Mouse (Mus musculus) MEL (cell line): ENCODE results near the gene Prkcg. TPM values are rescaled to one million over a fixed set of nuclear protein-coding genes. Genes with fewer than 3 reads are reported as not detected.

Experiments used
- DNase-seq: peaks from one replicate; pipeline ENCODE4 v3.0.0; 2011; ENCODE audit warnings: low read depth, low spot score
- H3K27ac ChIP-seq: 2 replicates; pipeline ENCODE4 v1.5.1; 2012; ENCODE audit warnings: low read depth, mild to moderate bottlenecking, control low read depth, low read length, moderate library complexity; ENCODE audit not compliant: control insufficient read depth
- H3K27me3 ChIP-seq, 2 experiments: fragments of 150-350 bp in 1 of 2; sonication (generic) in 1 of 2; 2 replicates each; pipeline ENCODE4 v1.6.1; 2012; ENCODE audit warnings: low read length in 2 of 2, mild to moderate bottlenecking in 2 of 2, improper control_type of control experiment in 1 of 2, moderate library complexity in 1 of 2; ENCODE audit not compliant: insufficient read depth in 2 of 2, control insufficient read depth in 1 of 2
- H3K36me3 ChIP-seq, 2 experiments: 2 replicates each; pipeline ENCODE4 v1.6.1; 2012 to 2014; ENCODE audit warnings: low read length in 2 of 2, improper control_type of control experiment in 1 of 2, inconsistent platforms in 1 of 2, mild to moderate bottlenecking in 1 of 2; ENCODE audit not compliant: insufficient read depth in 2 of 2, control insufficient read depth in 1 of 2
- H3K4me1 ChIP-seq, 2 experiments: fragments of 150-350 bp in 1 of 2; sonication (generic) in 1 of 2; 2 replicates each; pipeline ENCODE4 v1.6.1; 2012; ENCODE audit warnings: low read length in 2 of 2, improper control_type of control experiment in 1 of 2, mild to moderate bottlenecking in 1 of 2; ENCODE audit not compliant: insufficient read depth in 2 of 2, control insufficient read depth in 1 of 2
- H3K4me3 ChIP-seq, 2 experiments: fragments of 150-350 bp in 1 of 2; sonication (generic) in 1 of 2; 2 replicates each; pipeline ENCODE4 v1.5.1; 2012; ENCODE audit warnings: low read depth in 2 of 2, low read length in 2 of 2, mild to moderate bottlenecking in 2 of 2, moderate library complexity in 2 of 2, control low read depth in 1 of 2, improper control_type of control experiment in 1 of 2; ENCODE audit not compliant: control insufficient read depth in 1 of 2, insufficient read depth in 1 of 2
- H3K79me2 ChIP-seq: 2 replicates; pipeline ENCODE4 v1.6.1; 2012; ENCODE audit warnings: mild to moderate bottlenecking, low read length, moderate library complexity; ENCODE audit not compliant: control insufficient read depth, poor library complexity, insufficient read depth
- H3K9ac ChIP-seq: 2 replicates; pipeline ENCODE4 v1.6.1; 2012; ENCODE audit warnings: low read depth, mild to moderate bottlenecking, control low read depth, low read length, moderate library complexity; ENCODE audit not compliant: control insufficient read depth, poor library complexity, severe bottlenecking
- H3K9me3 ChIP-seq: fragments of 150-350 bp; sonication (generic); replicated peaks from 2 replicates; pipeline ENCODE4 v1.6.1; 2012; ENCODE audit warnings: mild to moderate bottlenecking, low read length, improper control_type of control experiment, moderate library complexity; ENCODE audit not compliant: insufficient read depth
- E2F4 ChIP-seq: IDR thresholded peaks from 2 replicates; pipeline ENCODE4 v1.6.1; 2011; ENCODE audit warnings: low read depth, low read length, improper control_type of control experiment, borderline replicate concordance
- EP300 ChIP-seq, 2 experiments: IDR thresholded peaks; 2 replicates each; pipeline ENCODE4 v1.6.1; 2011; ENCODE audit warnings: improper control_type of control experiment in 2 of 2, low read length in 2 of 2, low read depth in 1 of 2, mild to moderate bottlenecking in 1 of 2
- KAT2A ChIP-seq: conservative IDR thresholded peaks from 2 replicates; pipeline ENCODE4 v1.6.1; 2012; ENCODE audit warnings: low read depth, low read length, improper control_type of control experiment, inconsistent platforms
- MAFK ChIP-seq: IDR thresholded peaks from 2 replicates; pipeline ENCODE4 v1.6.1; 2011; ENCODE audit warnings: low read depth, mild to moderate bottlenecking, low read length, improper control_type of control experiment, borderline replicate concordance
- MAZ ChIP-seq: IDR thresholded peaks from 2 replicates; pipeline ENCODE4 v1.6.1; 2012; ENCODE audit warnings: low read depth, mild to moderate bottlenecking, inconsistent platforms, low read length, improper control_type of control experiment
- MEF2A ChIP-seq: IDR thresholded peaks from 2 replicates; pipeline ENCODE4 v1.6.1; 2014; ENCODE audit warnings: low read depth, mild to moderate bottlenecking, inconsistent platforms, low read length, improper control_type of control experiment; ENCODE audit not compliant: poor library complexity, insufficient replicate concordance, severe bottlenecking; ENCODE audit errors: extremely low read depth
- MXI1 ChIP-seq: IDR thresholded peaks from 2 replicates; pipeline ENCODE4 v1.6.1; 2011; ENCODE audit warnings: mild to moderate bottlenecking, low read depth, low read length, improper control_type of control experiment
- MYB ChIP-seq: IDR thresholded peaks from 2 replicates; pipeline ENCODE4 v1.6.1; 2011; ENCODE audit warnings: mild to moderate bottlenecking, low read depth, low read length, improper control_type of control experiment
- NRF1 ChIP-seq: IDR thresholded peaks from 2 replicates; pipeline ENCODE4 v1.6.1; 2014; ENCODE audit warnings: low read depth, mild to moderate bottlenecking, inconsistent platforms, low read length, improper control_type of control experiment, moderate library complexity; ENCODE audit not compliant: poor library complexity, insufficient read depth, severe bottlenecking
- POLR2A ChIP-seq, 2 experiments: IDR thresholded peaks; 2 replicates each; pipeline ENCODE4 v1.6.1; 2011 to 2012; ENCODE audit warnings: low read length in 2 of 2, mild to moderate bottlenecking in 2 of 2, control low read depth in 1 of 2, improper control_type of control experiment in 1 of 2, low read depth in 1 of 2, moderate library complexity in 1 of 2; ENCODE audit not compliant: control insufficient read depth in 1 of 2, insufficient read depth in 1 of 2, poor library complexity in 1 of 2
- POLR2AphosphoS2 ChIP-seq: IDR thresholded peaks from 2 replicates; pipeline ENCODE4 v1.6.1; 2011; ENCODE audit warnings: low read length, improper control_type of control experiment
- RAD21 ChIP-seq: IDR thresholded peaks from 2 replicates; pipeline ENCODE4 v1.6.1; 2011; ENCODE audit warnings: mild to moderate bottlenecking, low read depth, low read length, improper control_type of control experiment
- SIN3A ChIP-seq: IDR thresholded peaks from 2 replicates; pipeline ENCODE4 v1.6.1; 2012; ENCODE audit warnings: low read length, improper control_type of control experiment, inconsistent platforms
- TBP ChIP-seq: IDR thresholded peaks from 2 replicates; pipeline ENCODE4 v1.8.0; 2011; ENCODE audit warnings: low read depth, low read length, improper control_type of control experiment
- UBTF ChIP-seq: IDR thresholded peaks from 2 replicates; pipeline ENCODE4 v1.6.1; 2012; ENCODE audit warnings: low read depth, mild to moderate bottlenecking, inconsistent platforms, low read length, improper control_type of control experiment, moderate library complexity, borderline replicate concordance; ENCODE audit not compliant: insufficient read depth
- USF1 ChIP-seq: IDR thresholded peaks from 2 replicates; pipeline ENCODE4 v1.6.1; 2014; ENCODE audit warnings: low read depth, mild to moderate bottlenecking, inconsistent platforms, low read length, improper control_type of control experiment, moderate library complexity
- ZC3H11A ChIP-seq: IDR thresholded peaks from 2 replicates; pipeline ENCODE4 v1.6.1; 2012; ENCODE audit warnings: low read depth, mild to moderate bottlenecking, inconsistent platforms, low read length, improper control_type of control experiment
- ZKSCAN1 ChIP-seq: IDR thresholded peaks from 2 replicates; pipeline ENCODE4 v1.6.1; 2012; ENCODE audit warnings: low read depth, mild to moderate bottlenecking, inconsistent platforms, low read length, improper control_type of control experiment, moderate library complexity
- polyA plus RNA-seq, 2 experiments: library from polyadenylated mRNA; stranded (reverse) in 1 of 2; unstranded in 1 of 2; fragments of >175 nt in 1 of 2; fragments of >200 nt in 1 of 2; gene quantifications; 2 replicates each; pipeline versions ENCODE4 v1.2.1 to v1.2.4; 2012; ENCODE audit warnings: low replicate concordance in 2 of 2, low read depth in 1 of 2; ENCODE audit not compliant: insufficient read length in 2 of 2, insufficient read depth in 1 of 2, missing spikeins in 1 of 2
- total RNA-seq: library from RNA; depleted of rRNA; stranded (reverse); fragments of 300-350 nt; gene quantifications from 2 replicates; pipeline ENCODE4 v1.2.3, GENCODE M21; 2012

Gene Prkcg
- total and polyA plus RNA-seq, 3 experiments: 0.10 TPM; not detected in 2

DNA sequence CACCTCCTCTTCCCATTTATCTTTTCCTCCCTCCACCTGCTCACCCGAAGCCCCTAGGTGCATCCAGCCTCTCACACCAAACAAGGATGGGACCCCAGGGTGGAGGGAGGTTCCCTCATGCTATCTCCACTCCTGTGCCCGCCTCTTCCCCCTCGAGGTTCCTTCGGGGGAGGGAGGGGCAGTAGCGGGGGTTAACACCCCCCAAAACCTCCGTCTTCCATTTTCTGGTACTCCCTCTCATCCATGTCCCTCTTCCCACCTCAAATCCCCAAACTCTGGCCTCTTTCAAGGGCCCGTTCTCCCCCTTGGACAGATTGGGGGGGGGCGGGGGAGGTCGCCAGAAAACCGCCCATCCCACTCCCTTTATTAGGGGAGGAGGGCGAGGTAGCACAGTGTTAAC is 78.6 kb downstream of the Prkcg start:
- H3K27ac ChIP-seq: no peak overlapping the region

DNA sequence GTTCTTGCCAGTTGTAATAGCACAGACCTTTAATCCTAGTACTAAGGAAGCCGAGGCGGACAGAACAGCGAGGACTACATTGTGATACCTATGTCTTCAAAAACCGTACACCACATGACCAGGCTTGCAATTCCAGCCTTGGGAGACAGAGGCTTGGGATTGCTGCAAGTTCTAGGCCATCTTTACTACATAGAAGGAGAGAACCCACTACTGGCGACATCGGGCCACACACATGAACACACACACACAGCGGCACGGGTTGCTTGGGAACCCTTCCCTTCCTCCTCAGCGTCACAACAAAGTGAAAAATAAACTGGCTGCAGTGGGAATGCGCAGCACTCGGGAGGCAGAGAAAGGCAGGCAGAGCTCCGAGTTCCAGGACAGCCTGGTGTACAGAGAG is 79.3 kb downstream of the Prkcg start:
- Histone ChIP-seq H3K79me2 (no peaks in the 10 kb centered on the region), H3K4me1 (no peaks in the 10 kb centered on the region), H3K27me3 (no peaks in the 10 kb centered on the region), H3K4me3 (no peak overlapping the region), H3K9me3 (no peaks in the 10 kb centered on the region), H3K36me3 (no peaks in the 10 kb centered on the region), H3K27ac (no peak overlapping the region), H3K9ac (no peak overlapping the region)
- TF ChIP-seq RAD21: no peak
- TF ChIP-seq MXI1: no peak
- no peak for DNase-seq

More for the DNA sequence above, 78.6 kb downstream of the Prkcg start:
- H3K9ac ChIP-seq: no peak overlapping the region
- H3K79me2 ChIP-seq: no peaks in the 10 kb centered on the region
- H3K36me3 ChIP-seq: no peaks in the 10 kb centered on the region
- no peaks in the 10 kb centered on the region for H3K4me1 ChIP-seq
- no peak for DNase-seq
- no peaks in the 10 kb centered on the region for H3K9me3 ChIP-seq
- H3K27me3 ChIP-seq: no peaks in the 10 kb centered on the region
- TF ChIP-seq POLR2AphosphoS2 (0 out of 2 replicates have a peak, but pooled peaks have one; percentile 9), TBP (no peak)
- no peak overlapping the region for H3K4me3 ChIP-seq

DNA sequence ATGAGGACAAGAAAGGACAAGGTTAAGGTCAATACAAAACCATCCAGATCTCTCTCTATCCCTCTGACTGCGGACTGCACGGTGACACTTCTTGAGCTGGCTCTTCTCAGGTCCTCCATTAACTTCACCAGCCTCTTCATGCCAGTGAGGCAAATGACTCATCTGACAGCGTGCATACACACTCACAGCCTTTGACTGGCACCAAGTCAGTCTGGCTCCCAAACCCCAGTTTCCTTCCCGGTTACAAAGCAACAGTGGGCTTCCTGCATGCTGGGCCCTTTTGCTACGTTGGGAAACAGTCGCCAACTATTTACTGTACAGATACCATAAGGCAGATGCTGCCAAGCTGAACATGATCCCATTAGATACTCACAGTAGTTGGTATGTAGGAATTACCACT is 80.2 kb downstream of the Prkcg start:
- Histone ChIP-seq H3K27me3 (no peaks in the 10 kb centered on the region), H3K36me3 (no peaks in the 10 kb centered on the region)

DNA sequence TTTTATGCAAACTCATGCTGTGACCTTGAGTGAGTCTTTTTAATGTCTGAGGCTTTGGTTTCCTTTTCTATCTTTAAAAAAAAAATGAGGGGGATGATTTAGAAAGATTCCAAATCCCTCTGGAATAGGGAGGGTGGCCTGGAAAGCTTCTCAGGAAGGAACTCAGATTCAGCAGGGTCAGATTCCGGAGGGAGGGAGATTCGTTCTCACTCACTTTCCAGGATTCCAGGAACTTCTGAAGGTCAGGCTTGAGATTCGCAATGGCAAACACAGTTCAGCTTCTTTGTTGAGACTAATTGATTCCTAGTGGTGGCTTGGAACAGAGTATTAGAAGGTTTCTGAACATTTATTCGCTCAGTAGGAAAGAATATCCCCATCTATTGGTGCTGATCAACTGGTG is 81.4 kb downstream of the Prkcg start:
- H3K4me1 ChIP-seq: no peaks in the 10 kb centered on the region
- H3K36me3 ChIP-seq: no peaks in the 10 kb centered on the region
- H3K9ac ChIP-seq: no peak overlapping the region
- H3K9me3 ChIP-seq: no peaks in the 10 kb centered on the region
- no peaks in the 10 kb centered on the region for H3K79me2 ChIP-seq
- no peaks in the 10 kb centered on the region for H3K27me3 ChIP-seq
- H3K4me3 ChIP-seq: no peak overlapping the region
- TF ChIP-seq ZC3H11A (no peak), UBTF (no peak), NRF1 (no peak), SIN3A (no peak), MAZ (no peak), KAT2A (no peak), E2F4 (no peak), ZKSCAN1 (no peak), MXI1 (no peak), EP300 (IDR thresholded peaks at IDR 0.05; ENCODE audit: low read depth in 1 of 2, low read length in 2 of 2) (no peak)
- no peak overlapping the region for H3K27ac ChIP-seq
- no peak for DNase-seq

More for the DNA sequence above, 80.2 kb downstream of the Prkcg start:
- Histone ChIP-seq H3K4me1 (no peaks in the 10 kb centered on the region), H3K9me3 (no peaks in the 10 kb centered on the region), H3K27ac (no peak overlapping the region), H3K4me3 (no peak overlapping the region), H3K79me2 (no peaks in the 10 kb centered on the region), H3K9ac (no peak overlapping the region)
- no peak for TF ChIP-seq MAFK
- no peak for TF ChIP-seq NRF1
- no peak for TF ChIP-seq EP300 (IDR thresholded peaks at IDR 0.05; ENCODE audit: low read depth in 1 of 2, low read length in 2 of 2)
- no peak for TF ChIP-seq MYB
- TF ChIP-seq POLR2AphosphoS2: 0 out of 2 replicates have a peak, but pooled peaks have one; percentile 22
- TF ChIP-seq USF1: no peak
- no peak for TF ChIP-seq POLR2A (IDR thresholded peaks at IDR 0.05; ENCODE audit: control insufficient read depth in 1 of 2, insufficient read depth in 1 of 2, low read depth in 1 of 2, low read length in 2 of 2, poor library complexity in 1 of 2)
- no peak for TF ChIP-seq MEF2A
- DNase-seq: no peak
